In genomic region chr1:79762282-79763250, GRCm38 (mm10) we compare ENCODE assay signal across 8 mouse cellular contexts. TPM values are rescaled to one million over a fixed set of nuclear protein-coding genes. Genes with fewer than 3 reads are reported as not detected.
DNase-seq lines count a peak whose midpoint lies in the region; ATAC-seq and TF ChIP-seq lines count a peak whose summit lies in the region.

No protein-coding gene starts in this region.

- H3K36me3 ChIP-seq in heart, embryonic 15.5 days = no peaks in the 10 kb centered on the region
- H3K36me3 ChIP-seq in MEL (ENCODE audit: control insufficient read depth in 1 of 2, insufficient read depth in 2 of 2, low read length in 2 of 2) = peaks cover 0 to 17% of the 10 kb centered on the region in 2 experiments; a peak in 2 of 4 replicates
- no peaks in the 10 kb centered on the region for H3K36me3 ChIP-seq in forebrain, embryonic 16.5 days (ENCODE audit: control insufficient read depth, insufficient read depth)
- no peaks in the 10 kb centered on the region for H3K36me3 ChIP-seq in liver, embryonic 14.5 days (replicated peaks; ENCODE audit: control insufficient read depth, insufficient read depth, low read depth)
- H3K36me3 ChIP-seq in stomach, postnatal 0 days (ENCODE audit: control insufficient read depth, insufficient read depth, low read length) = no peaks in the 10 kb centered on the region

- peaks cover 12% of the 10 kb centered on the region for H3K79me2 ChIP-seq in MEL (ENCODE audit: control insufficient read depth, insufficient read depth, low read length, poor library complexity)

- no peak for DNase-seq in heart, postnatal 4 days
- peak; percentile 73 for DNase-seq in MEL (ENCODE audit: low read depth, low spot score)
- DNase-seq in liver, embryonic 14.5 days (ENCODE audit: low read depth in 3 of 3, low spot score in 3 of 3) = peak; percentile 26 to 44 (median 39)
- no peak for DNase-seq in stomach, postnatal 0 days (ENCODE audit: low spot score)
- no peak for DNase-seq in ovary, postnatal 36 days (ENCODE audit: low spot score)
- no peak for DNase-seq in kidney, postnatal 10 days

- H3K9me3 ChIP-seq in heart, embryonic 15.5 days (replicated peaks) = no peaks in the 10 kb centered on the region
- H3K9me3 ChIP-seq in MEL (replicated peaks; ENCODE audit: insufficient read depth, low read length) = no peaks in the 10 kb centered on the region
- H3K9me3 ChIP-seq in forebrain, embryonic 16.5 days (ENCODE audit: control insufficient read depth, low read length) = no peaks in the 10 kb centered on the region
- H3K9me3 ChIP-seq in liver, embryonic 14.5 days (ENCODE audit: control insufficient read depth, low read length) = no peaks in the 10 kb centered on the region
- no peaks in the 10 kb centered on the region for H3K9me3 ChIP-seq in stomach, postnatal 0 days (ENCODE audit: control insufficient read depth, low read length)

- ATAC-seq in heart, embryonic 15.5 days (replicated peaks; ENCODE audit: insufficient number of reproducible peaks, insufficient read depth, low FRiP score, low read depth) = no peak
- no peak for ATAC-seq in forebrain, embryonic 16.5 days
- peak; percentile 58 for ATAC-seq in liver, embryonic 14.5 days (ENCODE audit: insufficient read depth)
- ATAC-seq in stomach, postnatal 0 days (ENCODE audit: low FRiP score, low TSS enrichment) = no peak

- 42% methylated on average over 16 of the region's 16 CpGs for WGBS in heart, embryonic 15.5 days
- WGBS in forebrain, embryonic 16.5 days = 66% methylated on average over 16 of the region's 16 CpGs
- 27% methylated on average over 16 of the region's 16 CpGs for WGBS in liver, embryonic 14.5 days (ENCODE audit: insufficient replicate concordance)
- WGBS in stomach, postnatal 0 days = 48% methylated on average over 16 of the region's 16 CpGs

- no peak for TF ChIP-seq RAD21 in MEL (IDR thresholded peaks at IDR 0.05; ENCODE audit: low read depth, low read length)

- peaks cover 26% of the 10 kb centered on the region for H3K4me1 ChIP-seq in heart, embryonic 15.5 days (replicated peaks)
- H3K4me1 ChIP-seq in MEL (ENCODE audit: control insufficient read depth in 1 of 2, insufficient read depth in 2 of 2, low read length in 2 of 2) = peaks cover 5 to 14% of the 10 kb centered on the region in 2 experiments
- H3K4me1 ChIP-seq in forebrain, embryonic 16.5 days (replicated peaks; ENCODE audit: control insufficient read depth, insufficient read depth, low read length) = peaks cover 25% of the 10 kb centered on the region
- H3K4me1 ChIP-seq in liver, embryonic 14.5 days (replicated peaks; ENCODE audit: control insufficient read depth in 2 of 2, insufficient read depth in 2 of 2, low read length in 1 of 2) = peaks cover 16 to 20% of the 10 kb centered on the region in 2 experiments
- peaks cover 4% of the 10 kb centered on the region for H3K4me1 ChIP-seq in stomach, postnatal 0 days (replicated peaks; ENCODE audit: control insufficient read depth, insufficient read depth)

- no peaks in the 10 kb centered on the region for H3K27me3 ChIP-seq in heart, embryonic 15.5 days
- no peaks in the 10 kb centered on the region for H3K27me3 ChIP-seq in MEL (ENCODE audit: control insufficient read depth in 1 of 2, insufficient read depth in 2 of 2, low read length in 2 of 2)
- 0 out of 2 replicates have a peak, but pooled peaks cover 3% of the 10 kb centered on the region for H3K27me3 ChIP-seq in forebrain, embryonic 16.5 days (replicated peaks; ENCODE audit: control insufficient read depth, insufficient read depth, low read length)
- H3K27me3 ChIP-seq in liver, embryonic 14.5 days (ENCODE audit: control insufficient read depth, insufficient read depth, low read length) = no peaks in the 10 kb centered on the region
- no peaks in the 10 kb centered on the region for H3K27me3 ChIP-seq in stomach, postnatal 0 days (ENCODE audit: control insufficient read depth, insufficient read depth, low read length)

- TF ChIP-seq POLR2A in MEL (IDR thresholded peaks at IDR 0.05; ENCODE audit: control insufficient read depth in 1 of 2, insufficient read depth in 1 of 2, low read depth in 1 of 2, low read length in 2 of 2, poor library complexity in 1 of 2) = no peak

- no peak overlapping the region for H3K27ac ChIP-seq in heart, embryonic 15.5 days
- peak overlapping the region; percentile 29 for H3K27ac ChIP-seq in MEL (ENCODE audit: control insufficient read depth, low read depth, low read length)
- no peak overlapping the region; the same call in 1 of the 2 replicates for H3K27ac ChIP-seq in forebrain, embryonic 16.5 days (ENCODE audit: low read length)
- H3K27ac ChIP-seq in liver, embryonic 14.5 days = no peak overlapping the region
- no peak overlapping the region for H3K27ac ChIP-seq in stomach, postnatal 0 days (replicated peaks)

- no peak for TF ChIP-seq EP300 in MEL (IDR thresholded peaks at IDR 0.05; ENCODE audit: low read depth in 1 of 2, low read length in 2 of 2)
- no peak for TF ChIP-seq EP300 in liver, embryonic 14.5 days (IDR thresholded peaks at IDR 0.05; ENCODE audit: low read depth)
- TF ChIP-seq EP300 in stomach, postnatal 0 days (optimal IDR thresholded peaks at IDR 0.05) = no peak

- no peak for TF ChIP-seq CTCF in MEL (IDR thresholded peaks at IDR 0.05 in 2 of 3, conservative IDR thresholded peaks at IDR 0.05 in 1 of 3; ENCODE audit: control insufficient read depth in 1 of 3, insufficient read depth in 1 of 3, low read depth in 2 of 3, low read length in 3 of 3, poor library complexity in 1 of 3, severe bottlenecking in 1 of 3)
- TF ChIP-seq CTCF in liver, embryonic 14.5 days (IDR thresholded peaks at IDR 0.05; ENCODE audit: low read depth) = no peak
- TF ChIP-seq CTCF in stomach, postnatal 0 days (IDR thresholded peaks at IDR 0.05; ENCODE audit: low read depth) = no peak

- peak overlapping the region; percentile 96 for H3K4me3 ChIP-seq in heart, embryonic 15.5 days
- peak overlapping the region; percentile 80 to 99 for H3K4me3 ChIP-seq in MEL (ENCODE audit: control insufficient read depth in 1 of 2, insufficient read depth in 1 of 2, low read depth in 2 of 2, low read length in 2 of 2)
- peak overlapping the region; percentile 89 for H3K4me3 ChIP-seq in forebrain, embryonic 16.5 days (replicated peaks; ENCODE audit: low read length)
- H3K4me3 ChIP-seq in liver, embryonic 14.5 days (ENCODE audit: insufficient read depth in 1 of 2, low read depth in 2 of 2, low read length in 2 of 2) = peak overlapping the region; percentile 26 to 87; a peak in 3 of 4 replicates
- H3K4me3 ChIP-seq in stomach, postnatal 0 days (ENCODE audit: low read depth, low read length) = no peak overlapping the region

- peak overlapping the region; percentile 89 for H3K4me2 ChIP-seq in heart, embryonic 15.5 days
- peak overlapping the region; percentile 92 for H3K4me2 ChIP-seq in forebrain, embryonic 16.5 days (ENCODE audit: low read length)
- peak overlapping the region; percentile 86 for H3K4me2 ChIP-seq in liver, embryonic 14.5 days (ENCODE audit: low read depth)
- H3K4me2 ChIP-seq in stomach, postnatal 0 days (replicated peaks; ENCODE audit: low read depth) = peak overlapping the region; percentile 81; the same call in 1 of the 2 replicates

- H3K9ac ChIP-seq in heart, embryonic 15.5 days = no peak overlapping the region
- peak overlapping the region; percentile 57; the same call in 1 of the 2 replicates for H3K9ac ChIP-seq in MEL (ENCODE audit: control insufficient read depth, low read depth, low read length, poor library complexity, severe bottlenecking)
- peak overlapping the region; percentile 94 for H3K9ac ChIP-seq in forebrain, embryonic 16.5 days (replicated peaks; ENCODE audit: low read depth, low read length)
- peak overlapping the region; percentile 86; the same call in 1 of the 2 replicates for H3K9ac ChIP-seq in liver, embryonic 14.5 days (replicated peaks)
- H3K9ac ChIP-seq in stomach, postnatal 0 days (ENCODE audit: low read length) = no peak overlapping the region

TF ChIP-seq in MEL, 35 proteins besides CTCF, POLR2A, EP300 and RAD21 (continues in another document):
- TF ChIP-seq TAL1 (IDR thresholded peaks at IDR 0.05; ENCODE audit: low read length) (no peak), CHD2 (IDR thresholded peaks at IDR 0.05; ENCODE audit: low read length) (no peak), TCF12 (IDR thresholded peaks at IDR 0.05; ENCODE audit: low read depth, low read length) (no peak), ZC3H11A (IDR thresholded peaks at IDR 0.05; ENCODE audit: low read depth, low read length) (no peak), ZNF384 (IDR thresholded peaks at IDR 0.05; ENCODE audit: low read depth, low read length) (no peak), MAX (IDR thresholded peaks at IDR 0.05; ENCODE audit: low read length) (0 out of 2 replicates have a peak, but pooled peaks have one; percentile 38), TBP (IDR thresholded peaks at IDR 0.05; ENCODE audit: low read depth, low read length) (no peak), CHD1 (IDR thresholded peaks at IDR 0.05; ENCODE audit: low read depth, low read length) (no peak), JUND (IDR thresholded peaks at IDR 0.05; ENCODE audit: low read depth, low read length) (no peak), MAFK (IDR thresholded peaks at IDR 0.05; ENCODE audit: borderline replicate concordance, low read depth, low read length) (no peak), GATA1 (IDR thresholded peaks at IDR 0.05; ENCODE audit: low read depth, low read length) (peak; percentile 26; the same call in 1 of the 2 replicates)

RNA-seq across cellular contexts. Expression of gene Mrpl44, which starts 13.3 kb away (rescaled TPM):
- 46.6 and 47.6 TPM in 2 replicates for polyA plus RNA-seq in heart, embryonic 15.5 days (2015; fragmentation: Nextera tagmentation; extraction: Ambion mirVana)
- total RNA-seq in heart, postnatal 4 days (2021) = 10 to 100 TPM; 41.4 to 42.6 TPM
- 52.6 and 58.5 TPM in 2 replicates for total RNA-seq in MEL (2012; rRNA removed)
- polyA plus RNA-seq in MEL (2012; ENCODE audit: insufficient read depth in 1 of 2, insufficient read length in 2 of 2, low read depth in 1 of 2, low replicate concordance in 2 of 2, missing spikeins in 1 of 2) = 10 to 100 TPM in 1 of 2 experiments, not detected in 1; 63.2 TPM
- 44.3 TPM in 2 replicates for polyA plus RNA-seq in forebrain, embryonic 16.5 days (2015; fragmentation: Nextera tagmentation; extraction: Ambion mirVana)
- 8.7 and 12.5 TPM in 2 replicates for polyA plus RNA-seq in liver, embryonic 14.5 days (2012; rRNA removed)
- polyA plus RNA-seq in liver, embryonic 14.5 days (2014; fragmentation: Nextera tagmentation; extraction: Ambion mirVana) = 19.5 and 24.1 TPM in 2 replicates
- 36.4 and 37.7 TPM in 2 replicates for polyA plus RNA-seq in stomach, postnatal 0 days (2015; fragmentation: Nextera tagmentation; extraction: Ambion mirVana)

RNA-seq across cellular contexts. Expression of gene Wdfy1, which starts 13.4 kb away (rescaled TPM):
- polyA plus RNA-seq in heart, embryonic 15.5 days (2015; fragmentation: Nextera tagmentation; extraction: Ambion mirVana) = 32.0 and 32.2 TPM in 2 replicates
- total RNA-seq in heart, postnatal 4 days (2021) = 10 to 100 TPM; 30.5 to 31.3 TPM
- 17.6 TPM in 2 replicates for total RNA-seq in MEL (2012; rRNA removed)
- polyA plus RNA-seq in MEL (2012; ENCODE audit: insufficient read depth in 1 of 2, insufficient read length in 2 of 2, low read depth in 1 of 2, low replicate concordance in 2 of 2, missing spikeins in 1 of 2) = 10 to 100 TPM in 1 of 2 experiments, not detected in 1; 25.0 TPM
- 77.5 and 88.1 TPM in 2 replicates for polyA plus RNA-seq in forebrain, embryonic 16.5 days (2015; fragmentation: Nextera tagmentation; extraction: Ambion mirVana)
- 3.4 and 4.8 TPM in 2 replicates for polyA plus RNA-seq in liver, embryonic 14.5 days (2012; rRNA removed)
- polyA plus RNA-seq in liver, embryonic 14.5 days (2014; fragmentation: Nextera tagmentation; extraction: Ambion mirVana) = 9.6 and 10.2 TPM in 2 replicates
- polyA plus RNA-seq in stomach, postnatal 0 days (2015; fragmentation: Nextera tagmentation; extraction: Ambion mirVana) = 29.6 and 32.6 TPM in 2 replicates

Comparison
In these comparisons a context has a peak if more than half of its experiments do, and no peak if none do; other contexts are left out.
1. H3K9ac ChIP-seq: peak in MEL (single experiment), forebrain, embryonic 16.5 days (single experiment) and liver, embryonic 14.5 days (single experiment); none in heart, embryonic 15.5 days (single experiment) and stomach, postnatal 0 days (single experiment).
2. DNase-seq: peak in MEL (single experiment) and liver, embryonic 14.5 days (3 of 3); none in heart, postnatal 4 days (single experiment), stomach, postnatal 0 days (single experiment), ovary, postnatal 36 days (single experiment) and kidney, postnatal 10 days (single experiment).
3. Peak in every context shown above with its lines, with median percentiles within 50 percentile points of each other: H3K4me2 ChIP-seq.